Mouse (Mus musculus): ENCODE measurements around the gene Rnf103.
"Not testable (repeated sequence)": the region's sequence is repeated elsewhere in the genome, so short reads cannot be mapped to it uniquely, and the experiment has no call there.

Gene Rnf103

DNA sequence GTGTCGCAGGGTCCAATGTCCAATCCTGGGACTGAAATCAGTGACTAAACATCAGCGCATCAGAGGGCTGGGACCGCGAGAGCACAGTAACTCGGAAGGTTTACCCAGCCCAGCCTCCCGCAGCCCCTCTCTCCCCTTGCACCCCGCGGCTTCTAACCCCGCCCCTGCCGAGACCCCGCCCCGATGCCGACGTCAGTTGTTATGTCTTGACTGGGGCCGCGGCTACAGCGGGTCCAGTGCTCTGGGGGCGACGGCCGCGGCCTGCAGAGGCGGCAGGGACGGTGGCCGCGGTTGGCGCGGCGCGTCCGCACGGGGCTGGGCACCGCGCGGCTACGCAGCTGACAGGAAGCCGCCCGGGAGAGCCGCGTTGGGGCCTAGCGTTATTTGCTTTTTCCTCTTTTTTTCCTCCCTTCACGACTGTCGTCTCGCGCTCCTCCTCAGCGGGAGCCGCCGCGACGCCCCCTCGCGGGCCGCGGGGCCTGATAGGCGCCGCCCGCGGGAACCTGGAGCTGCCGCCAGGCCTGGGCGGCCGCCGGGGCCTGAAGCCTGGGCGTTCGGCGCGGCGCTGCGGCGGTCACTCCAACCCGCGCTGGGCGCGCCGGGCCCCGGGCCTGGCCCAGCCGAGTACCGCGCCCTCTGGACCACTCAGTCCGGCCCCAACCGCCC lies at the start of gene Rnf103:
Rnf103 (plus strand) TSS at position 220 of the 666 bp plus-strand sequence.
- DNase-seq (ENCODE audit: low spot score in 2 of 2) = peak; percentile 78

DNA sequence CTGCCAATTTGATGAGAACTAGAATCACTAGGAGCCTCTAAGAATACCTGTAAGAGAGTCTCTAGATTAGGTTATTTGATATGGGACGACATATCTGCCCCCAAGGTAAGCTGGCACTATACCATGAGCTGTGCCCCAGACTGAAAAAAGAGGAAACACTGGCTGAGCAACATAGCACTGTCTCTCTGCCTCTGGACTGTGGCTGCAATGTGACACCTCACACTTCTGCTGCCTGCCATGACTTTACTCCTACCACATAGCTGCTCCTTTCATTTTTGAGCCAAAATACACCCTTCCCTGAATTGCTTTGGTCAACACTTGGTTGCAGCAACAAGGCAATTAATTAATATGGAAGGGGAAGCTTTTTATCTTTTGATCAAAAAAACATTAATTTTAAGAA lies 48.9 kb upstream of the Rnf103 start:
- DNase-seq (ENCODE audit: low spot score in 2 of 2) = no peak

DNA sequence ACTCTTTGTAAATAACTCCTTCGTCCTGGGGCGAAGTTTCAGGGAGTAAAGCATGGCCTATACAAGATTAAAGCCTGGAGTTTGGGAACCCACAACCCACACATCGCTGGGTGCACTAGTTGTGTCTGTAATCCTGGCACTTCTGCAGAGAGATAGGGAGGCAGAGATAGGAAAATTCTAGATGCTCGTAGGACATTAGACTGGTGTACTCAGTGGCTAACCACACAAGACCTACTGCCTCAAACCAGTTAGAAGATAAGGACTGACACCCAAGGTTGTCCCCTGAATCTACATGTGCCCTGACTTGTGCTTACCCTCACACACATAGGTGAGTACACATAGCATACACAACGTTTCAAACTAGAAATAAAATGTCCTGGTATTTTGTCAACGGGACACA lies 48.1 kb upstream of the Rnf103 start:
- DNase-seq (ENCODE audit: low spot score in 2 of 2) = no peak

DNA sequence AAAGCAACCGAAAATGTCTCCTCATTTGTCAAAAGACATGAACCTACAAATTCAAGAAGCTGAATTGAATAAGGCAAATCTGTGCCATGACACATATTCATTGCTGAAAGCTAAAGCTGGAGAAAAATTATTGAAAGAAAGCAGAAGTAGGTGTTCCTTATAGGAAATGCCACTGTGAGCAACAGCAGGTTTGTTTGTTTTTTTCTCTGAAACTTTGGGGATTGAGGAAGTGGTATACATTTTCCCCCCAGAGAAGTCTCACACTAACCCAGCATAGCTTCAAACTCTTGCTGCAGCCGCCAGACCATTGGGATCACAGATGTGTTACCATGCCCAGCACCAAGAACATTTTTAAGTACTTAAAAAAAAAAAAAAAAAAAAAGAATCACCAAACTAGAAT lies 40.9 kb upstream of the Rnf103 start:
- DNase-seq (ENCODE audit: low spot score in 2 of 2) = no peak

DNA sequence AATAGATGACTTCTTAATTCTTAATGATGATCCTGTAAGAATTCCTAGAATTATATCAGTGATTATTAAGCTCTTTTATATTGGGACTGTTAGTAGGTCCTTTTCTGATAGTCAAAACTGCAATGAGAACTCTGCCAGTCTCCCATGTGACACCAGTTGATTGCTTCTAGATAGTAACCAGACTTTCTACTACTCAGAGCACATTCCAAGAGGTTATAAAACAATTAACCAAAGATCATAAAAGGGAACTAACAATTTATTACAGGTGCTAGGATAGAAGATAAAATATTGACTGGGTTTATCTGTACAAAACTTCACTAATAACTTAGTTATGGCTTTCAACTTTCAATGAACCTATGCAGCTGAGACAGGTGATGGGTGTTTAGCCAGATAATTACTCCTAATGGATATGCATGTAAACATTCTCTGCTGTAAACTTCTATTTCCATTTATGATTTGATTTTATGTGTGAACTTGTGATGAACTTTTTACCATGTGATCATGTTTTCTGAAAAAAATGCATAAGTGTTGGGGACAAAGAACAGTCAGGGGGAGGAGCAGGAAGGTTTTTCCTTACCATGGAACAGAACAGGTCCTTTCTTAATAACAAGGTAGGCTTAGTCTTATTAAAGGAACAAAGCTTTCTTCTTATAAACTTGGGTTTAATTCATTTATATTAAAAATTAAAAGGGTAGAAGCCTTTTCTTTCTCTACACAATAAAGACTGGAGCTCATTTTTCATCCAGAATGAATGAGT lies 39.5 kb upstream of the Rnf103 start:
- DNase-seq (ENCODE audit: low spot score in 2 of 2) = not testable (repeated sequence)

DNA sequence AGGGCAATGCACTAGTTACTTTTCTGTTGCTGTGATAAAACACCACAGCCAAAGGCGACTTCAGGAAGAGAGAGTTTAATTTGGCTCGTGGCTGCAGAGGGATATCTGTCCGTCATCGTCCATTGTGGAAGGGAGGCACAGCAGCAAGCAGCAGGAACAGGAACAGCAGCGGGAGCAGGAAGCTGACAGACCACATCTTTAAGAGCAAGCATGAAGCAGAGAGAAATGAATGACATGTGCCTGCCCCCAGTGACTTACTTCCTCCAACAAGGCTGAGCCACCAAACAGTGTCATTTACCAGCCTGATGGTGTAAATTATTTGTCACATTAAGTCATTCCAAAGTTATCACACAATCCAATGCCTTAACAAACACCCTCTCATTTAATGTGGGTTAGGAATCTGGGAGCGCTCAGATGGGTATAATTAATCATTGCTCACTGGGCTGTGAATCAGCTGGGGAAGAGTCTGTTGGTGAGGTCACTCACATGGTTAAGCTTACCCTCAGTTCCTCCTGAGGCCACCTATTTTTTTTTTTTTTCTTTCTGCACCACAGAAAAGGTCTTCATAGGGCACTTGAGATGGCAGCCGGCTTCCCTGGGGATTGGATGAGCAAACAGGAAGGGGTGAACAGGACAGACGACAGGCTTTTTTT lies 35.6 kb upstream of the Rnf103 start:
- DNase-seq (ENCODE audit: low spot score in 2 of 2) = no peak

DNA sequence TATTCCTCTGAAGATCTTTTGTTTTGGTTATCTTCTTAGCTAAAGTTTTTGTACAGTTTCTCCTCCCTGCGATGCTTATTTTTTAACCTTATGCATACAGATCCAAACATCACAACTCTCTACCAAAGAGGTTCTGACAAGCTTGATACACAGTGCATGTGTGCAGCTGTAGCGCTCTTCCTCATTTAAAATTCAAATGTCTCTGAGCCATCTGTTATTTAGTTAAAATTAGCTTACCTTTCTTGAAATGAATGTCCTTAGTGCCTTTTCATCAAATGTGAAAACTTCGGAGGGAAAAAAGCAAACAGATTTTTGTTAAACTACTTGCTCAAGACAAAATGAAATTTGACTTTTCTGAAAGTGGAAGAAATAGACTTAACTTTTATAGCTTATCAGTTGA lies 28.5 kb upstream of the Rnf103 start:
- DNase-seq (ENCODE audit: low spot score in 2 of 2) = no peak

DNA sequence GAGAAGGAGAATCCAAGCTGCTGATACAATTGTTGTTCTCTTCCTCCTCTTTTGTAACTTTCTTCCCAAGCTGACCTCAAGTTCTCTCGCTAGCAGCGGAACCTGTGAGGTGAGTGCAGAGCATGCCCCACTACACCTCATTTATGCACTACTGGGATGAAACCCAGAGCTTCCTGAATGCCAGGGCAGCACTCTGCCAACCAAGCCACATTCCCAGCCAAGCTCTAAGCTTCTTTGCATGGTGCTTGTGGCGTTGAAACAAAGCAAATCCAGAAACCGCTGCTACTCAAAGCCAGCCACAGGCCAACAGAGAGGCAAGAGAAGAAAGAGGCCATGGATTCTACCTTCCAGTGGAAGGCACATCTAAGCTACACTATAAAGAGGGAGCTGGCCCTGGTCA lies 25.9 kb upstream of the Rnf103 start:
- DNase-seq (ENCODE audit: low spot score in 2 of 2) = no peak

DNA sequence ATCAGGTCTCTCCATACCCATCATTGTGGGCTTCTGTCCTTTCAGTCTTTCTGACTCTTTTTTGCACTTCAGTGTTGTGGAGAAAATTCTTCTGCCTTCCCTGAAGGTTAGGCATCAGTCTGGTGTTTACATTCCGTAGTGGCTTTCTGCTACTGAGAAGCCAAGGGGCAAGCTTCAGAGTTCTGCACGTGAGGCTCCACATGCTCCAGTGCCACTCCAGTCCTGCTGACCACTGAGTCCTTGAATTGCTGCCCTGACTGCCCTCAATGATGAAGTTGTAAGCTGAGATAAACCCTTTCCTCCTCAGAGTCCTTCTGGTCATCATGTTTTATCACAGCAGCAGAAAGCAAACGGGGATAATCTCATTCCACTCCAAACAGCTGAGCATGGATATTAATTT lies 24.4 kb upstream of the Rnf103 start:
- DNase-seq (ENCODE audit: low spot score in 2 of 2) = no peak

DNA sequence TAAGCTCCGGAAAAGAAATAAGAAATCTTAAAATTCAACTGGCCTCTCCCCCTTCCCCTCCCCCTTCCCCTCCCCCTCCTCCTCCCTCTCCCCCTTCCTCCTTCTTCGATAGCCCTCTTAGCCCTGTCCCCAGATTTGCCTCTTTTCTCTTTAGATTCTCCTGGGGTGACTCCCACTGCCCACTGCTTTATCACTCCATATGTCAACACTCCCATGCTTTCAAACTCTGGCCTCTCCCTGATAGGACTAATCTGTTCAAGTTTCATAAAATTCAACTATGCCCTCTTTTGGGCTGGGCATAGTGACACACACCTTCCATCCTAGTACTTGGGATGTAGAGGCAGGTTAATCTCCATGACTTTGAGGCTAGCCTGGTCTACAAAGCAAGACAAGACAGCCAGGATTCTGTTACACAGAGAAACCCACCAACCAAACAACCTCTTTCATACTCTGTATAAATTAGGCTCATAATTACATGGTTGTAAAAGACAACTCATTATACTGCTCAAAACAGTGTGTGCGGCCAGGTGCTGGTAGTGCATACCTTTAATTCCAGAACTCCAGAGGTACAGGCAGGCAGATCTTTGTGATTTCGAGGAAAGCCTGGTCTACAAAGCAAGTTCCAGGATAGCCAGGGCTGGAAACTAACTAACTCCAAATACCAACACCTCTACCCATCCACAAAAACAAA lies 21.7 kb upstream of the Rnf103 start:
- no peak for DNase-seq (ENCODE audit: low spot score in 2 of 2)

DNA sequence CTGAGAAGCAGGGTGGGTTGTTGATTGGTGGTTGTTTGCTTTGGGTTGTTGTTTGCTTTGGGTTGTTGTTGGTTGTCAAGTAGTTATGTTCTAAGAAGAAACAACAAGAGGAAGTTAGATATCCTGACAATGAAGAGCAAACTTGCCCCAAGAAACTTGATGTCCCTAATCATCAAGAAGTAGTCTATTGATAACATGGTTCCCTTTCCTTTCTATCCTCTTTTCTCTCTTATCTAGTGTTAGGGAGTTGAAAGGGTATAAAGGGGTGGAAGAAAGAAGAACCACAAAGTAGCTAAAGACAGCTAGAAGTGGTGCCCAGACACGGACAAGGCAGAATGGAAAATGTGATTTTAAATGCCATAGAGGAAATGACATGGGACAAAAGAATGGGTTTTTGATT lies 20.9 kb upstream of the Rnf103 start:
- DNase-seq (ENCODE audit: low spot score in 2 of 2) = no peak

DNA sequence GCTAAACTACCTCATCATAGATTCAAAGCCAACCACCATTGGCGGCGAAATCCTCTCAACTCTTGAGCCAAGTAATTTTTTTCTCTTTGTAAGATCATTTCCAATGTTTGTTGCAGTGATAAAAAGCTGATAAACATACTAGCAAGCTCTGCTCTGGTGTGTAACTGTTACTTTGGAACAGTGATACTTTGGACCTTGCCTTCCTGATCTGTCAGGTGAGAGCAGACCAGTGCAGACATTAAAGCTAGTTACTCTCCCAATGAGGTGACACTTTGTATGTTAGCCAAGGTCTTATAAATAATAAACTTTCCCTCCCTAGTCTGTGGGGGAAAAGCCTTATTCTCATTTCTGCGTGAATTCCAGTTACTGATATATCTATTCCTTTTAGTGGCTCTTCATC lies 18.1 kb upstream of the Rnf103 start:
- DNase-seq (ENCODE audit: low spot score in 2 of 2) = no peak

DNA sequence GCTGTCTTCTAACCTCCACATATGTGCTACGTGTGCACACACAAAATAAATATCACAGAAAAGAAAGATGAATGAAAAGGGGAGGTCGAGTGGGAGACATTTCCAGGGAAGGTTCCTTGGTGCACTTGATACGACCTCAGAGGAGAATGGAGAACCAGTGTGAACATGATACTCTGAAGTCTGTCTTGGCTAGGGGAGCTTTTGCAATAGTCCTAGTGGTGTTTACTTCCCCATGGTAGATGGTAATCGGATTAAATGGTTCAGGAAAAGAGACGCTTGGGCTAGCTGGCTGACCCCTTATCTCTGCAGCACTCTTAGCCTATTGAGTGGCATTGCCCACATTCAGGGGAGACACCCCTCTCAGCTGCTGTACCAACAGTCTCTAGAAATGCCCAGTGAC lies 16.9 kb upstream of the Rnf103 start:
- no peak for DNase-seq (ENCODE audit: low spot score in 2 of 2)

DNA sequence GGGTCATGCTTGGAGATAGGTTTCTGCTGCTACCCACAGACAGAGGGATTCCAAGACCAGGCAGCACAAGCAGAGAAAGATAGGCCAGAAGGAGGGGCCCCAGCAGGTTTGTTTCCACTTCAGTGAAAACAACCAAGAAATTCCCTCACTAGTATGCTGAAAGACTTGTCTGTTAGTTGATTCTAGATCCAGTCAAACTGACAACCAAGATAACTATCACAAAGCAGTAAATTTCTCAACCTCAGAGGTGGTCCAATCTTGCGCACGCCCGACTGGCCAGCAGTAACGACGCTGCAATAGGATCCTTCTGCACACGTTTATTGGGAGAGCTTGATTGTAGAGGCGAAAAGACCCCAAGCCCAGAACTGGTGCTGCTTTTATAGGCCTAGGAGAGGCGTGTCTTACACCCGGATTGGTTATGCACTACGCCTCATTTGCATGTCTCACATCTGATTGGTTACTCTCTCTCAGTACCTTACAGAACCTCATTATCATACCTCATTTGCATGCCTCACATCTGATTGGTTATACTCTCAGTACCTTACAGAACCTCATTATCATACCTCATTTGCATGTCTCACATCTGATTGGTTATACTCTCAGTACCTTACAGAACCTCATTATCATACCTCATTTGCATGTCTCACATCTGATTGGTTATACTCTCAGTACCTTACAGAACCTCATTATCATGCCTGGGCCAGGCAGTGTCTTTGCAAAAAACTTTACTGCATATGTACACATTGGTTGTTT lies 14.7 kb upstream of the Rnf103 start:
- DNase-seq (ENCODE audit: low spot score in 2 of 2) = not testable (repeated sequence)

DNA sequence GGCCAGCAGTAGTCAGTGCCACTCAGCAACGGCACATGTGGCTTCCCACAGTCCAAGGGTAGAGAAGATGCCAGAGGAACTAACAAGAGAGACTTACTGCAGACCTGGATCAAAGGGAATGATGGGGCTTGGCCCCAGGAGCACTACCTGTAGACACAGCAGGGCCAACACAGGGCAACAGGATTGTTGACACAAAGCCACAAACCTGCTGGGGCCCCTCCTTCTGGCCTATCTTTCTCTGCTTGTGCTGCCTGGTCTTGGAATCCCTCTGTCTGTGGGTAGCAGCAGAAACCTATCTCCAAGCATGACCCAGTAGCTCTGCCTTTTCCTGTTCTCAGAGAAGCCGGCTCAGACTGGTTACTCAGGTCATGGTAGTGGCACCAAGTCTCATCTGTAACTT lies 14.1 kb upstream of the Rnf103 start:
- not testable (repeated sequence) for DNase-seq (ENCODE audit: low spot score in 2 of 2)

DNA sequence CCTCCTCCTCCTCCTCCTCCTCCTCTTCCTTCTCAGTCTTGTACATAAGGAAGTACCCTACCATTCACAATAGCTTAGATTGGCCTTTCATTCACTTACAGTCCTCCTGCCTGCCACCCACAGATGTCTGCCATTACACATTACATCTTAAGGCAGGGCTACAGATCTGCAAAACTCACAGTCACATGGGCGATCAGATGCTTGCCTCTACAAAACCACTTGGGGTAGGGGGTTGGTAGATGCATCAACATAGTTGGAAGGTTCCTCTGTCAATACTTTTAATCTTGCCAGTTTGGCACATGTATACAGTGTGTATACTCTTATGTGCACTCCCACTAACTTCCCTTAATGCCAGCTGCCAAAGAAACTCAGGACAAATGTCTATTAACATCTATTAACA lies 13.6 kb upstream of the Rnf103 start:
- no peak for DNase-seq (ENCODE audit: low spot score in 2 of 2)

DNA sequence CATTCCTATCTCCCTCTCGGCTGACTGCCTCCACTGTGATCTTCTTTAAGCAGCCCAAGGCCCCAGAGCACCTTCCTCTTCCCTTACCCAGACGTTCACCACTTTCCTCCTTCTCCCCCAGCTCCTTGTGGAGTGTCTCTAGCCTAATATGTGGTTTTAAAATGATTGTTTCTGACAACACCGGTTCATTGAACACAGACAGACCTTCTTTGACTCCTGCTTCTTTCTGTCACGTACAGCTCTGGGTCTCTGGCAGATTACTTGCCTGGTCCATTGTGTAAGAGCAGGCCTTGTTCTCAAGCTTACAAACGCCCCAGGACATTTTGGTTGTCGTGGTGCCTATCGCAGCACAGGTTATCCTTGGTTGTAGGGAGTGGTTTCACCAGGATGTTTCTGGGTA lies 12.6 kb upstream of the Rnf103 start:
- no peak for DNase-seq (ENCODE audit: low spot score in 2 of 2)

DNA sequence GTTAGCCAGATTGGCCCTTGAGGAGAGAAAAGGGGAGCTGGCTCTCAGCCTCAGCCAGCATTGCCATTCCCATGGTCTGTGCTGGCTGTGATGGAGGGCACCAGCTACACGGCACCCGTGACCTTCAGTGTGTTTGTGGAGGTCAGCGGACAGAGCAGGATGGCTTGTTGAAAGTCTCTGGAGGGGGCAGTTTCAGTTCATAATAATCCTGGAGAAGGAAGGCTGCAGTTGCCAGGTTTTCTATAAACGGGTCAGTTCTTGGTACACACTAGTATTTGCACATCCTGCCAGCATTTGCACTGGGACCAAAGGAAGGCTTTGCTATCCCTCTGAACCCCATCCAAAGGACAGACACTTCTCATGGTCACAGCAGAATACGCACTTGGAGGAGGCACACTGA lies 8.4 kb upstream of the Rnf103 start:
- no peak for DNase-seq (ENCODE audit: low spot score in 2 of 2)

DNA sequence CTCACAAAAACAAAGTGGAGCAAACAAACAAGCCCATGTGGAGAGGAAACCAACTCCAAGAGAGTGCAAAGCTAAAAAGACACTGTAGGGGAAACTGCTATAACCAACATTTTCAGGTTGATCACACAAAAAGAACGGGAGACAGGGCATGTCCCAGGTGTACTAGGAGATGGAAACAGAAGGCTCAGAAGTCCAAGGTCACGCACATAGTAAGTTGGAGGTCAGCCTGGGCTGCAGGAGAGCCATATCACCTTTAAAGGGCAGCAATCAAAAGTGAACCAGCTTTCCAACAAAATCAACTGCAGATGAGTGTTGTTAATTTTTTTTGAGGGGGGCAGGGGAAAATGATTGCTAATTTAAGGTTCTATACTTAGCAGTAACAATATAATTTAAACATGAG lies 7.5 kb upstream of the Rnf103 start:
- no peak for DNase-seq (ENCODE audit: low spot score in 2 of 2)

DNA sequence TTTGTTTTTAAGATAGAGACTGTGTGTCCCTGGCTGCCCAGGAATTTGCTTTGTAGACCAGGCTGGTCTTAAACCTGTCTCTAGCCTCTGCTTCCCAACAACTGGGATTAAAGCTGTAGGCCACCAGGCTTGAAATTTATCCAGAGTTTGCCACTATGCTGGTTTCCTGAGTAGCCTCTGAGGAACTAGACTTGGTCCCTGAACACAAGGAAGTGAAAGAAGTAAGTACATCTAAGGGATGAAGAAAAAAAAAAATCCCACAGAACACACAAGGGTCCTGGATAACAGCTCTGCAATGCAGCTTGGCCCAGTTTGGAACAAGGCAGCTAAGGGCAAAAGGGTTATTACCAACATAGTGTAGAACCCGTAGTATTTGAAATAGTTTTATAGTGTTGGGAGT lies 6.8 kb upstream of the Rnf103 start:
- no peak for DNase-seq (ENCODE audit: low spot score in 2 of 2)

DNA sequence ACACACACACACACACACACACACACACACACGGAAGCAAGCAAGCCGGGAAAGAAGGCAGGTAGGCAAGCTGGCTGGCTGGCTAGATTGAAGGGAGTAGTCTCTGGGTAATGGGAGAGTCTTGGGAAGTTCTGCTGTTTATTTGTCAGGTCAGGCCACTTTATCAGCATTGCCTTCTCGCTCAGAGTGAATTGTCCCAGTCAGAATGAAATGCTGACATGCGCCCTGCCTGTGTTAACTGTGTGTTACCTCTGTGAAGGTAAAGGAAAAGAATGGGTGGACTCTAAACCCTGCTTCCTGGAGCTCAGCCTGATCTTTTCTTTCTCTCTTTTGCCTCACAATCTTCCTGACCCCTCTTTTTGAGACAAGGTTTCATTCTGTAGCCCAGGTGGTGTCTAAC lies 5.7 kb upstream of the Rnf103 start:
- DNase-seq (ENCODE audit: low spot score in 2 of 2) = no peak

DNA sequence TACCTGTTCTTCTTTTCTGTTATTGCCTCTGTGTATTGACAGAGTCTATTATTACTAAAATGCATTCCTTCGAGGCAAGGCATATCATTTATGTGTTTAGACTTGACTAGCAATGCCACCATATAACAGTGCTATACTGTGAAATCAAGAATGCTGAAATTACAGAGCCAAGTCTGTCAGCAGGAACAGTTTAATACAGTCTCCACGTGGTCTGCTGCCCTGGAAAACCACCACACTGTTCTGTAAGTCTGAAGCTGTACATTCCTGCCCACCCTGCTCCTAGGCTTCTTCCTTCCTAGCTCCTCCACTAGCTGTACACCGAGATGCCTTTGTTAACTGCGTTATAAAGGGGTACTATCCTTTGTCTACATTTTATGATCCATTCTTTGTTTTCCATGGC lies 1.6 kb upstream of the Rnf103 start:
- no peak for DNase-seq (ENCODE audit: low spot score in 2 of 2)
